Mouse (Mus musculus) left cerebral cortex, postnatal 14 days (tissue): Measurements from ENCODE around the gene Pdk4. TPM values are rescaled to one million over a fixed set of nuclear protein-coding genes. Genes with fewer than 3 reads are reported as not detected.
A peak's percentile ranks its signal among the peaks of the same experiment; 100 is the strongest.

Experiments used
- DNase-seq, 2 experiments: peaks; one replicate each; pipeline ENCODE4 v3.0.0; 2021 to 2022; ENCODE audit warnings: low spot score in 2 of 2, mixed read lengths in 1 of 2
- intact Hi-C: fragments of 180-260 bp; cut with DNase I; formaldehyde crosslinking; loops from one replicate; pipeline ENCODE4 v1.15.1; 2025
- total RNA-seq, 2 experiments: library from RNA; stranded (reverse); gene quantifications; 2 replicates each; pipeline ENCODE4 v1.2.3; 2021

The Pdk4 gene
- total RNA-seq, 2 experiments from 2014 or later = 9.4 to 10.6 TPM

DNA sequence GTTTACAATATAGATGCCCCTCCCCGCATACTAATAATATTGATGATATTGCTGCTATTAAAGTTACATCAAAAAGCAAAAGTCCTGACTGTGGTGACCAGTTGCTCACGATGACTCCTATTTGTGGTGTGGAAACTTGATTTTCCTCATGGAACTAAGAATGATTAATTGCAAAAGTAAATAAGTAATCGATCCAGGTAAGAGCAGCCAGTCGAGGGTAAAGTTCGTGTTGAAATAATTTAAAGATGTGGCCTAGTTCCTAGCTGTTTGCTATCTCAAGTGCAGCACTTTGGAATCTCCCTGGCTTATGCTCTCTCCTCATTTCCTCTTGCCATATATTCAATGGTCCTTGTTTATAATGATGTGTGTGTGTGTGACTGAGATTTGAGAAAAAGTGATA is 46.2 kb downstream of the Pdk4 start:
- intact Hi-C loops = no loop called here
- DNase-seq = no peak

DNA sequence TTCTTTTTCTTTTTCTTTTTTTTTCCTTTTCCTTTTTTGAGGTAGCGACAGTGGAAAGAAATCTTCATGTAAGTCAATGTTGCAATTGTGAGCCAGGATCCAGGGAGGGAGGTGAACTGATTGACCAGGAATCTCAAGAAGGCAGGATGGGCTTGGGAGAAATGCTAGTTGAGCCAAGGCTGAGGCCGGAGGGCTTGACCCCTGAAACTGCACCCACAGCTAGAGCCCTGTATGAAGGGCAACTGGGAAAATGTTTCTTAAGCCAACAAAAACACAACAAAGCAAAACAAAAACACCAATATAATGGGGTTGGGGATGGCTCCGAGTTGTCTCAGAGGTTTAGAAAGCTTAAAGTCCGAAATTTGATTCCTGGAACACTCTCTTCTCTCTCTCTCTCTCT is 47.7 kb downstream of the Pdk4 start:
- intact Hi-C loops = no loop called here
- no peak for DNase-seq

DNA sequence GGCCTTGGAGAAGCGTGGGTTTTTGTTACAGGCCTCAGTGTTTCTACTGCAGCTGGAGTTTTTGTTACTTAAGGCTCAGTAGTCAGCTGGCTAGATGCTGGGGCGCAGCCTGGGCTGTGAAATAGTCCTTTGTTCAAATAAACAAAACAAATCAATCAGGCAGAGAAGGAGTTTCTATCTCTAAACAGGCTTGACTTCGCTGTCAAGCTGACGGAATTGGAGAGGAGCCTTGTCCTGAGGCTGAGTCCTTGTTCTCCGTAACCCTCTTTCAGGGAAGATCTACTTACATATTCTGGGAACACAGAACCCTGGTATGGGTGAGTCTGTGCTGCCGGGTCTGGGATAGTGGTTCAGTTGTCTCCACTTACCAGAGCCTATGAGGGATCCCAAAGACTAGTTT is 48.6 kb downstream of the Pdk4 start:
- intact Hi-C loops = no loop called here
- DNase-seq = no peak

DNA sequence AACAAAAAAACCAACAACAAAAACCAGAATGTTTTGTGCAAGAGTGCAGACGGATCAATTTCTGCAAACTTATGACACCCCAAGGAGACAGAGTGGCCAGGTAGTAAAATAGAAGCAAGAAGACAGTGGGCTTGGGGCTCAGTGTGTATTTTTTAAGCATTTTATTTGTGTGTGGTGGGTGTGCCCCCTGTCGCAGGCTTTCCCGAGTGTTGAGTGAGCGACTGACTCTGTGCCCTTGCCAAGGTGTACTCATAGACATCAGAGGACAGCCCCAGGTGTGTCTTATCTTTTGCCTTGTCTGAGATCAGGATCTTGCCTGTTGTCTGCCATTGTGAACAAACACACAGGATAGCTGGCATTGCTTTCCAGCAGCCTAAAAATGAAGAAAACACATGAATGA is 49.1 kb downstream of the Pdk4 start:
- no peak for DNase-seq
- intact Hi-C loops = no loop called here

DNA sequence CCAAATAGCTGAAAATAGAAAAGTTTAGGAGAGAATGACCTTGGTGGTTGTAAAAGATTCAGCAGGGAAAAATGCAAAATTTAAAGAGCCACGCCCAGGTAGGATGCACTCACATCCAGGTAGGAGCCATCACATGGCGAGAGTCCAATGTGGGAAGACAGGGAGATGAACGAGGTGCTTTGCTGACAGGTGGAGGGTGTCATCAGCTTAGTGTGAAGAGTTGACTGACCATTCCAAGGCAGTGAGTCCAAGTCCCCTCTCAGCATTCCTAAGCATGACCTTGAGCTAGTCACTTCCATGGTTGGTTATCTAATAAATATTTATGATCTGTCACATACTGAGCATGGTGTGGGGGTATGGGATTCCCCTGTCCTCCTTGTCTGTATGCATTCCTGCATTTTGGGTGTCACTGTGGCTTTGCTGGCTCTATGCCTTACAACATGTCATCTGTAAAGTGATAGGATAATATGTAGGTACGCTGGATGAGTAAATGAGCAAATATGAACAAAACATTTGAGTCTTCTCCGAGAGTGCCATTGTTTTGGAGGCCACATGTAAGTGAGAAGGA is 51.7 kb downstream of the Pdk4 start:
- intact Hi-C loops = no loop called here

DNA sequence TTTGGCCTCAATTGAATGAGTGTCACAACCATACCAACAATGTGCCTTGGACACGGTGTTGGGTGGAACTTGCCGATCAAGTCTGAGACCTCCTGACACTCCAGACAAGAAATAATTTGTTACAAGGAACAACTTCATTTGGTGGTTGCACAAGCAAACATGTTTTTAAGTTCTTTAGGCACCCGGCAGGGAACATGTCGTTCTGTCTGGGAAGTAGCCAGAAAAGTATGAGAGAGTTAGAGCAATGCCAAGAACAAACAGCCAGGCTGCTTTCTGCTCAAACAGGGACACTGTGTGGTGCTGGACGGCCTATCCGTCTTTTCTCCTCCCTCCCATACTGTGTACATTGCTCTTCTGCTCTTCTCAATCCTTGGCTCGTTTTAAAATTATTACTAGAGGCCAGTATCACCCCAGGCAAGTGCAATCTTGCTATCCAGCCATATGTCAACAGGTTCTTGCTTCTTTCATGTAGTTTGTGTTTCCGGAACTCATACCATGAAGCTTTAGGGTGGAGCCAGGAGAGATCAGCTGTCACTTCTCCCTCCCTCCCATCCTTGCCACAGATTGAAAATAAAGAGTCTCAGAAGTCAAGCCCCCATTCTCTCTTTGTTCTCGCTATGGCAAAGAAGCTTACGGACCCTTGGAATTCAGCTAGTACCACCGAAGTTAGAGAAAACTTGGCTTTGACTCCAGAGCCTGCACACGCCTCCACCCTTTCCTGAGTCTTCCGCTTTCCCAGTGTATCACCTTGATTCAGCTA is 52.8 kb downstream of the Pdk4 start:
- DNase-seq = peak; percentile 32 to 75
- intact Hi-C loops = no loop called here

More for the DNA sequence above, 51.7 kb downstream of the Pdk4 start:
- DNase-seq = no peak

DNA sequence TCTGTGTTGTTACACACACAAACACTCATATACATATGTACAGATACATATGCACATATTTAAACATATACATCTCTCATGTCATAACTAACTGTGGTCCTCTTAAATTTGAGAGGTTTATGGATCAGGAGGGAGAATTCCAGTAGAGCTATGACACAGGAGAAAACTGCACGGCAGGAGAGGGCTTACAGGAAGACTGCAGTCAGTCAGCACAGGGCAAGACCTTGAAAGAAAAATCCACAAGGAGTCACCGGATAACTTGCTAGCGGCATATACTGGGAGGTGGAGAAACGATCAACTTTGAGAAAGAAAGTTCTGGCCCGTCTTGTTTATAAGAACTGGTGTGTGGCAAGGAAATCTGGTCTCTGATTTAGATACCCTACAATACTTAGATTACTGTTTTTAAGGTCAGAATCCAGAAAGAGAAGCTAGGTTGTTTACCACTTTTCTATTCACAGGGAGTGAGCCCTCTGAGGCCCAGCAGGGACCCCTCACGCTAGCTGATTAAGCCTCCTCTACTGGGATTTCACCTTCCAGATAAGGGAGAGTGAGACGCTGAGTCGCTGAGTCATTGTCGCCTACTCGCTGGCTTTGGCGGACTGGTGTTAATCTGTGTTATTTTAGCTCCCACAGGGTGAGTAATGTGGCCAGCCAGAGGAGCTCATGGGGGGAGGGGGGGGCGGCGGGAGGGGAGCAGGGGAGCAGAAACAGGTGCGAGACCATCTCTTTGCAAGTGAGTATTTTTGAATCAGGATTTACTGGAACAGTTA is 53.6 kb downstream of the Pdk4 start:
- intact Hi-C loops = no loop called here

DNA sequence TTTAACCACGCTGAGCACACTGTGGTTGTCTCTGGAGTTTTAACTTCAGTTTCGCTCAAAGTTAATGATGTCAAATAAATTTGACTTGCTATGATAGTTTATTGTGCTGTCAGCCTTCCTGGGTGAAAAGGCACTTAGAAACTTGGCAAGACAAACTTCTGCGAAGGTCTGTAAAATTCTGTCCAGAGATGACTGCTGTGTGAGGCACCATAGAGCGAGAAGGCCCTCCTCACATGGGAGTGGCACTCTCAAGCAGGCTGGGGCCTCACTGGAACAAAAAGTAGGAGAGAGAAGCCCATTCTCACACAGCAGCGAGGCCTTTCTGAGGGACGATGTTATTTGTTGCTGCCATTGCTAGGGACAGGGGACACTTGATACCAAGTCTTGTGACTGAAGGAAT is 54.9 kb downstream of the Pdk4 start:
- no peak for DNase-seq
- intact Hi-C loops = no loop called here

More for the DNA sequence above, 53.6 kb downstream of the Pdk4 start:
- peak; percentile 31 to 50 for DNase-seq

DNA sequence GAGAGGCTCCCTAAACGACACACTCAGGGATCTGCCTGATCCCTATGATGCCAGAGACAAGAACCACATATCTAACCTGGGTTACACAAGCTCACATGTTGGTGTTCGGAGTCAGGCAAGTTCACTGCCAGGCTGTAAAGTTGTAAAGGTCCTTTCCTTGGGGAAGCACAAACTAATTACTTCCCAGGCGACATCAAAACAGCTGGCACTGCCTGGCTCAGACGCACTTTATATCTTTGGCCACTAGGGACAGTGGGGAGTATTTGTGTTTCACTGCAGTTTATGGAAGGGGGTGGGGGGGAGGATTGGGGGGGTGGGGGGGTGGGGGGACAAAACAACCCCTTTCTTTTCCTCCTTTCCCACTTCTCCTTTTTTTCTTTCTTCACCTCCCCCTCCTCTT is 58.4 kb downstream of the Pdk4 start:
- DNase-seq = peak in 1 of 2 experiments; percentile 17
- intact Hi-C loops = no loop called here

DNA sequence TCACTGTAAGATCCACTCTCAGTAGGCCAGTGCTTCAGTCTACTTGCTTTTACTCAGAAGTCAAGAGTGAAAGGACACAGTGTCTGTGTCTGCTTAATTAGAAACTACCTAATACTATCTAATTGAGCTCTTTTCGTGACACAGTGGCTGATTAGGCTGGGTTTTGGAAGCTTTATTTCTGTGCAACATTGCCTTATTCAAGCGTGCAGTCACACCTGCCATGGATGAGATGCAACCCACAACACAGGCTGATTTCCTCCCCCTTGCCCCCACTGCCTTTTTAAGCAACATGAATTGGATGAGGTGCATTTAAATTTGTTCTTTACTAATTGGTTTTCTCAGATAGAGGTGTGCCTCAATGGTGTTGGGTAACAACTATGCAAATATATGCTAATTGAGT is 62.2 kb downstream of the Pdk4 start:
- DNase-seq = no peak
- intact Hi-C loops = no loop called here

Other genes with a start within 250 kb of the Pdk4 start
- 1 to 10 TPM; 2.1 to 2.4 TPM for gene Pon3, start 240.0 kb downstream of the Pdk4 start, total RNA-seq
- 10 to 100 TPM; 26.7 to 29.3 TPM for gene Pon2, start 197.9 kb downstream of the Pdk4 start, total RNA-seq
- under 1 TPM; 0.66 to 0.79 TPM for gene Asb4, start 112.9 kb downstream of the Pdk4 start, total RNA-seq
- gene Dync1i1, start 229.3 kb upstream of the Pdk4 start, total RNA-seq = 100 to 1,000 TPM; 135 to 154 TPM